Mouse (Mus musculus) lung, embryonic 14.5 days (tissue): ENCODE data around the gene Crocc. TPM values are rescaled to one million over a fixed set of nuclear protein-coding genes. Genes with fewer than 3 reads are reported as not detected.

Source experiments
- ATAC-seq: fragments of 200-750 bp; cut with Nextera tagmentation; 2 replicates; pipeline ENCODE4 v1.8.0; 2017; ENCODE audit warnings: mild to moderate bottlenecking, moderate TSS enrichment, moderate library complexity; ENCODE audit not compliant: insufficient read depth
- DNase-seq: peaks from one replicate; pipeline ENCODE4 v3.0.0-alpha.2; 2015
- H3K27ac ChIP-seq: fragments of 300-500 bp; sonication (generic); 2 replicates; pipeline ENCODE4 v1.5.1; 2014; ENCODE audit warnings: low read depth, mild to moderate bottlenecking, moderate library complexity
- H3K27me3 ChIP-seq: fragments of 300-500 bp; sonication (generic); 2 replicates; pipeline ENCODE4 v1.6.1; 2014; ENCODE audit warnings: low read length, control low read depth; ENCODE audit not compliant: insufficient read depth
- H3K36me3 ChIP-seq: fragments of 300-500 bp; sonication (generic); 2 replicates; pipeline ENCODE4 v1.6.1; 2014; ENCODE audit warnings: control low read depth; ENCODE audit not compliant: insufficient read depth
- H3K4me1 ChIP-seq: fragments of 300-500 bp; sonication (generic); 2 replicates; pipeline ENCODE4 v1.6.1; 2014; ENCODE audit warnings: antibody characterized with exemption, control low read depth; ENCODE audit not compliant: insufficient read depth
- H3K4me2 ChIP-seq: fragments of 300-500 bp; sonication (generic); 2 replicates; pipeline ENCODE4 v1.6.1; 2014; ENCODE audit warnings: mild to moderate bottlenecking
- H3K4me3 ChIP-seq: fragments of 300-500 bp; sonication (generic); 2 replicates; pipeline ENCODE4 v1.5.1; 2014; ENCODE audit warnings: low read depth, low read length
- H3K9ac ChIP-seq: fragments of 300-500 bp; sonication (generic); 2 replicates; pipeline ENCODE4 v1.6.1; 2014
- H3K9me3 ChIP-seq: fragments of 300-500 bp; sonication (generic); 2 replicates; pipeline ENCODE4 v1.6.1; 2016; ENCODE audit warnings: low read depth, low read length, control low read depth
- CTCF ChIP-seq: IDR thresholded peaks from 2 replicates; pipeline ENCODE4 v1.5.1; 2016; ENCODE audit warnings: antibody characterized with exemption, low read depth
- WGBS: fragments of 180-500 bp; shearing (Covaris S2); extraction: QIAGEN DNeasy Blood & Tissue Kit; methylation state at CpG from one replicate; pipeline ENCODE4 v1.1.7; 2014; 5-methylcytosine and 5-hydroxymethylcytosine counted together
- polyA plus RNA-seq: library from polyadenylated mRNA; unstranded; fragments of >200 nt; fragmentation: Nextera tagmentation; extraction: Ambion mirVana; gene quantifications from 2 replicates; pipeline ENCODE4 v1.2.1, GENCODE M21; 2014

The Crocc gene
- polyA plus RNA-seq, 1 experiment from 2014 or later: 9.8 TPM

GRCm38 (mm10) chr4:141096710-141097109 is 36.4 kb upstream of the Crocc start:
- Histone ChIP-seq H3K4me3 (no peak overlapping the region), H3K9ac (no peak overlapping the region), H3K4me2 (no peak overlapping the region), H3K27ac (no peak overlapping the region), H3K27me3 (no peaks in the 10 kb centered on the region), H3K36me3 (no peaks in the 10 kb centered on the region), H3K9me3 (no peaks in the 10 kb centered on the region), H3K4me1 (no peaks in the 10 kb centered on the region)
- DNase-seq: no peak
- WGBS: 24% methylated on average over 9 of the region's 9 CpGs
- no peak for ATAC-seq
- TF ChIP-seq CTCF: no peak

DNA sequence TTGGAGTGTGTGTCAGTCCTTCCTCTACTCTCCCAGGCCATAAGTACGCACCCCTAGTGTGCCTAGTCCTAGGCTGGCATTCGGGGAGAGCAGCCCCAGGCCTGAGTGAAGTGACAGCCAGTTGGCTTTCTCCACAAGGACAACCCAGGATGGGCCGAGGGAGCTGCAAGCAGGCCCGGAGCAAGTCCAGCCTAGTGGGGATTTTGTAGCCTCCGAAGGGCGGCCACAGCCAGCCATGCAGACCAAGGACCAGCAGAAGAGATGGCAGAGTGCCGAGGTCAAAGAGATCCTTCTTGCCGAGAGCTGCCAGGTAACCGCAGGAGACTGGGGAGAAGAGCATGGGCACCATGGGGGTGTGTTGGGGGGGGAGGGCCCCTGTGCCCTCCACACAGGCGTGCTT is 34.7 kb upstream of the Crocc start:
- no peak for TF ChIP-seq CTCF
- Histone ChIP-seq H3K27ac (no peak overlapping the region), H3K9ac (no peak overlapping the region), H3K4me3 (no peak overlapping the region), H3K4me1 (no peaks in the 10 kb centered on the region), H3K4me2 (no peak overlapping the region), H3K36me3 (no peaks in the 10 kb centered on the region), H3K27me3 (no peaks in the 10 kb centered on the region), H3K9me3 (no peaks in the 10 kb centered on the region)
- DNase-seq (no peak), ATAC-seq (no peak)
- WGBS: 65% methylated on average over 10 of the region's 10 CpGs

DNA sequence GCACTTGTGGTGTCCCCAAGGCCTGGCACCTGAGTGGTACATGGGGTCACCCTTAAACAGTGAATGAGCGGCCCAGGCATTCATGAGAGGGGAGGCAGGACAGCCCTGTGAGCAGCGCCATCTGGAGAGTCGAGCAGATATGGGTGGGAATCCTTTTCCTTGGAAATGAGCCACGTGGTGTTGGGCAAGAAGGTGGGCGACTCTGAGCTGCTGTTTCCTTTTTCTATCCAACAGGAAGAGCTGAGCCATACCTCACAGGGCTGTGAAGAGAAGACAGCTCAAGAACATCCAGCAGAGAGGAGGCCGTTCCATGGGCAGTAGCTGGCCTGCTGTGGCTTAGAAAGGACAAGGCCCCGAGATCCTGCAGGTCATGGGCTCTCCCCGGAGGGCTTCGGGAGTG is 28.4 kb upstream of the Crocc start:
- Histone ChIP-seq H3K9ac (no peak overlapping the region), H3K9me3 (no peaks in the 10 kb centered on the region), H3K27me3 (no peaks in the 10 kb centered on the region), H3K4me3 (no peak overlapping the region), H3K4me1 (no peaks in the 10 kb centered on the region), H3K27ac (no peak overlapping the region), H3K4me2 (no peak overlapping the region), H3K36me3 (no peaks in the 10 kb centered on the region)
- 50% methylated on average over 9 of the region's 9 CpGs for WGBS
- DNase-seq: no peak
- no peak for ATAC-seq
- no peak for TF ChIP-seq CTCF

DNA sequence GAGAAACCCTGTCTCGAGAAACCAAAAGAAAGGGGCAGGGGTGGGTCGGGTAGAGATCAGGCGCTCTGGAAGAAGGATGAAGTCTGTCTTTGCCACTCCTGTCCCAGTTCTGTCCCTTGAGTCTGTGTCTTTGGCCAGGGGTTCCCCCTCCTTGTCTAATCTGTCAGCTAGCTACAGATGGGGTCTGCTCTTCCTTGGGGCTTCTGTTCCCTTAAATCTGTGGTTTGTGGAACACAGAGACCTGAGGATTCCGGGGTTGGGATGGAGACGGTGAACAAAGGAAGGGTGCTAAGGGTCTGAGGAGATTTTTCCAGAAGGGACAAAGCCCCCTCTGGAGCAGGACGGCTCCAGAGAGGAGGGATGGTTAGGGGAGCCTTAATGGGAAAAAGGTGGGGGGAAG is 27.7 kb upstream of the Crocc start, which contains the start of gene Spata21:
Spata21 (plus strand) TSS at position 301 of the 400 bp plus-strand sequence.
- Histone ChIP-seq H3K27me3 (no peaks in the 10 kb centered on the region), H3K4me1 (no peaks in the 10 kb centered on the region), H3K27ac (no peak within 1 kb of the TSS), H3K9me3 (no peaks in the 10 kb centered on the region), H3K4me2 (no peak within 1 kb of the TSS), H3K9ac (no peak within 1 kb of the TSS), H3K36me3 (no peaks in the 10 kb centered on the region), H3K4me3 (no peak within 1 kb of the TSS)
- TF ChIP-seq CTCF: no peak
- ATAC-seq: no peak
- DNase-seq: no peak
- WGBS: 79% methylated on average over 6 of the region's 6 CpGs

GRCm38 (mm10) chr4:141086862-141087261 is 26.5 kb upstream of the Crocc start:
- Histone ChIP-seq H3K4me3 (no peak overlapping the region), H3K4me1 (no peaks in the 10 kb centered on the region), H3K9me3 (no peaks in the 10 kb centered on the region), H3K27me3 (no peaks in the 10 kb centered on the region), H3K36me3 (no peaks in the 10 kb centered on the region), H3K4me2 (no peak overlapping the region), H3K27ac (no peak overlapping the region), H3K9ac (no peak overlapping the region)
- DNase-seq (no peak), ATAC-seq (no peak)
- TF ChIP-seq CTCF: no peak
- 57% methylated on average over 10 of the region's 10 CpGs for WGBS

- DNase-seq (no peak), ATAC-seq (no peak)
- no peak overlapping the region for H3K9ac ChIP-seq
- WGBS: 70% methylated on average over 18 of the region's 18 CpGs
- peaks cover 9% of the 10 kb centered on the region for H3K36me3 ChIP-seq
- no peak for TF ChIP-seq CTCF
- peaks cover 7% of the 10 kb centered on the region; the same call in 1 of the 2 replicates for H3K4me1 ChIP-seq
- H3K9me3 ChIP-seq: no peaks in the 10 kb centered on the region
- no peaks in the 10 kb centered on the region for H3K27me3 ChIP-seq
- no peak overlapping the region for H3K27ac ChIP-seq
- H3K4me3 ChIP-seq: peak overlapping the region; percentile 98; the same call in 1 of the 2 replicates
- H3K4me2 ChIP-seq: 0 out of 2 replicates have a peak overlapping the region, but pooled peaks have one; percentile 0
Observed at GRCm38 (mm10) chr4:141078510-141079137, 18.3 kb upstream of the Crocc start.

DNA sequence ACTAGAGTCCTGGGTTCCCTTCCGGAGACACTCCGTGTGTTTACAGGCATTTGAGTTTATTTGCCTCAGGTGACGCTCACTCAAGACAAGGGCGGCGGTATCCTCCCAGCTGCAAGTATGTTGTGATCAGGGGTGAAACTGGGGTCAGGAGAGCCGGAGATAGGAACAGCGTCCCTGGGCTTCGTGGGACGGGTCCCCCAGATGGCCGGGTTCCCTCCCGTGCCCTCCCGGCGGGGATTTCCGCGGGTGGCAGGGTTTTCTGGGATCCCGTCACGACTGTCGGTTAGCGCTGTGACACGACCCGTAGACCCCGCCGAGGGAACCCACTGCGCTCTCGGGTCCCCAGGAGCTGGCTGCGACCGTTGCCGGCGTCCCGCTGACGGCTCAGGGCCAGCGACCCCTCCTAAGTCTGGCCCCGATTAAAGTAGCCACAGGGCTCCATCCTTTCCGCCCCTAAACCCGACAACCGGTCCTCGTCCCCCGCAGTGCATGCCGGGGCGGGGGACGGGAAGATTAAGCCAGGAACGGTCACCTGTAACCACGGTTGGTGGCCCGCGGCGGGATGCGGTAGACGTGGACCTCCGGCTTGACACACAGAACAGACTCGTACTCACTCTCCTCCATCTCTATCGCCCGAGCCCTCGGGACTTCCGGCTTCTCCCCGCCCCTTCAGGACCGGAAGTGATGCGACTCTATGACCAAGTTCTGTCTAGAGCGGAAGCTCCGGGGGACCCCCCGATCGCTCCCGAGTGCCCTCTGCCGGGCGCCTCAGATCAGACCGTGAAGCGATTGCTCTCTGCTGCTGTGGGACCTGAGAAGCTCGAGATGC is 17.5 kb upstream of the Crocc start, which contains the start of gene Necap2:
Necap2 (minus strand) TSS at position 677 of the 829 bp plus-strand sequence.
- Histone ChIP-seq H3K27ac (peak within 1 kb of the TSS; percentile 42; the same call in 1 of the 2 replicates), H3K36me3 (peaks cover 17% of the 10 kb centered on the region), H3K27me3 (no peaks in the 10 kb centered on the region), H3K4me1 (peaks cover 7% of the 10 kb centered on the region; the same call in 1 of the 2 replicates), H3K9ac (peak within 1 kb of the TSS; percentile 89), H3K4me3 (peak within 1 kb of the TSS; percentile 98), H3K9me3 (no peaks in the 10 kb centered on the region), H3K4me2 (peak within 1 kb of the TSS; percentile 97)
- peak; percentile 99 for DNase-seq
- 1% methylated on average over 67 of the region's 67 CpGs for WGBS
- ATAC-seq: peak; percentile 96
- TF ChIP-seq CTCF: peak; percentile 78
